Mouse (Mus musculus) left cerebral cortex, adult 8-10 months (tissue): ENCODE data around the gene Cmtm2b. TPM values are rescaled to one million over a fixed set of nuclear protein-coding genes. Genes with fewer than 3 reads are reported as not detected.
"Not testable (repeated sequence)": the region's sequence is repeated elsewhere in the genome, so short reads cannot be mapped to it uniquely, and the experiment has no call there.

ENCODE experiments used
- DNase-seq, 2 experiments: peaks; one replicate each; pipeline ENCODE4 v3.0.0; 2022; ENCODE audit warnings: low spot score in 2 of 2
- total RNA-seq, 4 experiments: library from RNA; stranded (reverse); gene quantifications; 2 replicates each; pipeline ENCODE4 v1.2.4; 2022

Cmtm2b gene
- not detected for total RNA-seq

- not testable (repeated sequence) for DNase-seq
Measured at GRCm38 (mm10) chr8:104321930-104322329, at the start of gene Cmtm2b. Cmtm2b (plus strand) TSS chr8:104322230.

- DNase-seq = not testable (repeated sequence)
Measured at GRCm38 (mm10) chr8:104293081-104293480, 28.9 kb upstream of the Cmtm2b start, which contains the start of gene Cmtm2a. Cmtm2a (minus strand) TSS chr8:104293181.

- DNase-seq = no peak
Measured at GRCm38 (mm10) chr8:104294396-104294795, 27.6 kb upstream of the Cmtm2b start.

GRCm38 (mm10) chr8:104301577-104301976 is 20.5 kb upstream of the Cmtm2b start:
- DNase-seq = not testable (repeated sequence)

- not testable (repeated sequence) for DNase-seq
Measured at GRCm38 (mm10) chr8:104302536-104302935, 19.5 kb upstream of the Cmtm2b start.

GRCm38 (mm10) chr8:104304962-104305361 is 17.1 kb upstream of the Cmtm2b start:
- DNase-seq = no peak

GRCm38 (mm10) chr8:104308341-104308740 is 13.7 kb upstream of the Cmtm2b start:
- not testable (repeated sequence) for DNase-seq

GRCm38 (mm10) chr8:104309441-104310155 is 12.4 kb upstream of the Cmtm2b start, which contains the start of the genes Gm45711 and Cmtm1:
Gm45711 (minus strand) TSS chr8:104310081.
Cmtm1 (minus strand) TSS chr8:104310145.
- not testable (repeated sequence) for DNase-seq

- DNase-seq = not testable (repeated sequence)
Measured at GRCm38 (mm10) chr8:104312023-104312422, 10.0 kb upstream of the Cmtm2b start.

GRCm38 (mm10) chr8:104313311-104313710 is 8.7 kb upstream of the Cmtm2b start:
- no peak for DNase-seq

GRCm38 (mm10) chr8:104321267-104321666 is 763 bp upstream of the Cmtm2b start, which contains the start of gene Gm11020:
Gm11020 (plus strand) TSS chr8:104321567.
- not testable (repeated sequence) for DNase-seq

- DNase-seq = no peak
Measured at GRCm38 (mm10) chr8:104332665-104333631, 10.9 kb downstream of the Cmtm2b start.

- DNase-seq = no peak
Measured at GRCm38 (mm10) chr8:104333786-104334185, 11.8 kb downstream of the Cmtm2b start.

- no peak for DNase-seq
Measured at GRCm38 (mm10) chr8:104334196-104334595, 12.2 kb downstream of the Cmtm2b start.

GRCm38 (mm10) chr8:104336806-104337205 is 14.8 kb downstream of the Cmtm2b start:
- DNase-seq = no peak

- DNase-seq = no peak
Measured at GRCm38 (mm10) chr8:104337890-104338289, 15.9 kb downstream of the Cmtm2b start.

GRCm38 (mm10) chr8:104339229-104339982 is 17.4 kb downstream of the Cmtm2b start, which contains the start of gene Cmtm3:
Cmtm3 (plus strand) TSS chr8:104339410.
- no peak for DNase-seq

GRCm38 (mm10) chr8:104339983-104340232 is 17.9 kb downstream of the Cmtm2b start:
- no peak for DNase-seq

GRCm38 (mm10) chr8:104340233-104341105 is 18.4 kb downstream of the Cmtm2b start:
- DNase-seq = peak in 1 of 2 experiments; percentile 46

GRCm38 (mm10) chr8:104341106-104341561 is 19.1 kb downstream of the Cmtm2b start:
- peak in 1 of 2 experiments; percentile 33 for DNase-seq
